Mouse (Mus musculus): ENCODE data around the gene Tead4. TPM values are rescaled to one million over a fixed set of nuclear protein-coding genes. Genes with fewer than 3 reads are reported as not detected.
"Not testable (repeated sequence)": the region's sequence is repeated elsewhere in the genome, so short reads cannot be mapped to it uniquely, and the experiment has no call there.

Tead4 gene
- total RNA-seq (2021): 1 to 10 TPM; 3.1 to 5.0 TPM
- long read RNA-seq, experiment 1: 0 reads
- long read RNA-seq, experiment 2, partial matches to known transcripts: 0 of 3 reads
- long read RNA-seq, experiment 2, other reads (novel, unspliced or antisense): 3 of 3 reads

DNA sequence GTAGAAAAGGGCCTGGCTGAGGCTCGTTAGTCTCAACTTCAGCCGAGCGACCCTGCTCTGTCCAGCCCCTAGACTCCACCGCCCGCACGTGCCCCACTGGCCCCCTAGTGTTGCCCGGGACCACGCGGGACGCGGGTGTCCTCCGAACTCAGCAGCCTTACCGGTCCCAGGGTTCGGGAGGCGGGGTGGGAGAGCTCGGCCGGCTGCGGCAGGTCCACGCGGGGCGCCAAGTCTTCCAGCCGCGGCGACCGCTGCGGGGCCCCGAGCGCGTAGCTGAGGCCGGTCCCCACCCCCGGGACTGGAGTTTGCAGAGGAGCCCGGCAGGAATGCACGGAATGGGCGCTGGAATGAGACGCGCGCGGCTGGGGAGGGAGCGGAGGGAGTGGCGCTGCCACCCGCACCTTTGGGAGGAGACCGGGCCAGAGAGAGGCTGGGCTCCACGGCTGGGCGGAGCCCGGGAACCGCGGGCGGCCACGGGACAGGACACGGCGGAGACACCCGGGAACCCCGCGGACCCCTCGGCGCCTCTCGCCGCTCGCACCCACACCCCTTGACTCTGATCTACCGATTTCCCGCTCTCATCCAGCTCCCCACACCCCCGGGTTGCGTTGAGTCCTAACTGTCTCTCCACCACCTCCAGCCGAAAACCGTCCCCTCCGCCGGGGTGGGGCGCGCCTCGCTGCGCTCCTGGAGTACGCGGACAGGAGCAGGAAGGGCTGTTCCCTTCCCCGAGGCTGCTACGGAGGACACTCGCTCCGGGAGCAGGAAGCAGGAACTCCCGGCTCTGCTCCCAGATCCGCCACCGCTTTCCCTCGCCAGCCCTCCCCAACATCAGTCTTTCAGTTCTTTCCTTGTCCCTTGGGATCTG is at the start of gene Tead4:
Gene Tead4 (minus strand): TSS at position 690 of the 868 bp plus-strand sequence.
- peak; percentile 81 to 86 for DNase-seq

DNA sequence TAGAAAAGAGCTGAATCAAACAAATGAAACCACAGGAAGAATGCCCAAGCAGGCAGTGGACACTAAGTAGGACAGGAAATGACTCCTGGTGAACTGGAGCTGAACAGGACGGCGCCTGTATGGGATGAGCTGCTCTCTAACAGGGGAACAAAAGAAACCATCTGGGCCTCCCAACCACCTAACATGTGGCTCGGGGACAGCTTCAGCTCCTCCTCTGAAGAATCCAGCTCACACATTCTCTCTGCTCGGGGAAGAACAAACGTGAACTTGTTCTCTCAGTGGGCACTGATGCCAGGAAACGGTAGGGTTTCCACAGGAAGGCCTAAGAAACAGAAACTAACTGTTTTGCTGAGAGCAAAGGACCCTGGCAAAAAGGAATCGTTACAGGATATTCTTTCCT is 49.1 kb upstream of the Tead4 start:
- DNase-seq: no peak

DNA sequence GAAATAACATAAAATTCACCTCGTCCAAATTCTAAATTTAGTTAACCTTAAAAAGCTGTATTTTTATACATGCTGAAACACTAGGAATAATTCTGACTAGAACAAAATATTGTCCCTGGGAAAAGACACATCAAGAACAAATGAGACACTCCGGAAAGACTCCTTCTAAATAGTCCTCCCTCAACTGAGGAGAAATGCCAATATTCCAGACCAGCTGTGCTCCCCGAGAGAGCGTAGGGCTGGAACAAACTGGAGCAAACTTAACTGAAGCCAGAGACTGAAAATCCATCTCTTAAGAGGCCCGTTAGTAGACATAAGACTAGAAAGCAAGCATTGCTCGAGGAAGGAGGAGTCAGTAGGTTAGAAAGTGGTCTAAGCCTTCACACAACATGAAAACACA is 46.2 kb upstream of the Tead4 start:
- peak; percentile 40 to 42 for DNase-seq

DNA sequence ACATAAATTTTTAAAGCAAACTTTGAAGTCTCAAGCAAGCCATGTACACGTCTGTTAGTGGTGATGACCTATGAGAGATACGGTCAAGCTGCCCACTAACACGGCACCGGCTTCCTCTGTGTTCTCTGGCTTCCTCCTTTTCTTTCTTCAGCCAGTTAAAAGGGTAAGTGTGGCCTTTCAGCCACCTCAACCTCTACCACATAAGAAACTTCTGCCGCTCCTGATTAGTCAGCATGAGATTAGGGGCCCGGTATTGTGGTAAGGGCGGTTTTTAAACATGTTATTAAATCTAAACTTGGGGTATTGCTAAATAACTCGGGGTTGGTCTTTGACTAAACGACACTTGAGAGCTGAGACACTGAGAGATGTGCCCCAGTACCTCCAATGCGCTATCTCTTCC is 45.0 kb upstream of the Tead4 start:
- DNase-seq: no peak

DNA sequence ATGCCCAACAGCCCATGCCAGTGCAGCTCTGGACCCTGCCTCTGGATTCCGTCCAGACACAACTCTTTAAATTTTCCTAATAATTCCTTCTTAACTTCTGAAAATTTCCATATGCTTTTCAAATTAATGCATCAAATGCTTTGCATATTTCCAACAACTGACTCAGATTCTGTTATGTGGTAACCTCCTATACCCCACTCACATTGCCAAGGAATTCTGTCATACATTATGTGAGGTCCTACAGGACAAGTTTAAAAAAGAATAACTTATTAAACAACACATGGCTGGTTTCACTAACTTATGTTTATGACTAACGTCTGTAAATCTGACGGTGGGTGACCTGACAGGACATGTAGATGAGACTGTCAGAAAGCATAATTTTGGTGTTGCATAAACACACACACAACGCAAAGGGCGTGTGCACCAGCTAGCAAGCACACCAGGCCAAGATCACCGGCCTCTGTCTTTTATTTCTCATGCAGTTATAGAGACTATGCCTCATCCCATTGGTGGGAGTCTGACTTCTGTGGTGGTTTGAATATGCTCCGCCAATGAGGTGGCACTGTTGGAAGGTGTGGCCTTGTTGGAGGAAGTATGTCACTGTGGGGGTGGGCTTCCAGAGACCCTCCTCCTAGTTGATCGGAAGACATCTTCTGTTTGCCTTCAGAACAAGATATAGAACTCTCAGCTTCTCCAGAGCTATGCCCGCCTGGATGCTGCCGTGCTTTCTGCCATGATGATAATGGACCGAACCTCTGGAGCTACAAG is 41.5 kb upstream of the Tead4 start:
- DNase-seq: no peak

DNA sequence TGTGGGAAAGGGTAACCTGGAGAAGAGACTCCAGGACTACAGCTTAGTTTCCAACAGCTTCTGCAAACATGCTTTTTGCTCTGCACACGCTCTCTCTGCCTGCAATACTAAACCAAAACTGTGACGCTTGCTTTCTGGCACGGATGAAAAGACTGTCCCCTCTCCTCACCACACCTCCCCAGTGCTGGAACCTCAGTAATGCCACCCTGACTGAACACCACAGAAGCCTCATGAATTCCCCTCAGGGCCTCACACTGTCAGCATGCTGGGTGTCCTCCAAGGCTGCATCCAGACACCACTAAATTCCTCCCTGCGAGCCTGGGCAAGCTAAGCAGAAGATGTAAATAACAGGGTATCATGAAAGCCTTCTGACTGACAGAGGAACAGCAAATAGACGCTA is 38.3 kb upstream of the Tead4 start:
- no peak for DNase-seq

DNA sequence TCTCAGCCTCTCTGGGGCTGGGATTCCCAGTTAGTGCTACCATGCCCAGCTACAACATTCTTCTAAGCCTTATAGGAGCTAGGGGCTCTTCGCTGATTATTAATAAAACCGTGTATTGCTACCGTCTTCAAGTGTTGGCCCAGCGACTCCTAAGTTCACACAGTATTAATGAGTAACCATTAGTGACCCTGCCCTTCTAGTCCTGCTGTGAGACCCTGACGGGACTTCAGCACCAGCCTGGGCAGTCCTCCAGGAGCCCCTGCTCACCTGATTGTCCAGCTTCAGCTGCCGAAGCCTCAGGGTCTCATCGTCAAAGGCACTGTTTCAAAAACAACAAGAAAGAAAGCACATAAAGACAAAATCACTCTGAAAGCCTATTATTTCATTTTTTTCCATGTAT is 36.8 kb upstream of the Tead4 start:
- DNase-seq: no peak

DNA sequence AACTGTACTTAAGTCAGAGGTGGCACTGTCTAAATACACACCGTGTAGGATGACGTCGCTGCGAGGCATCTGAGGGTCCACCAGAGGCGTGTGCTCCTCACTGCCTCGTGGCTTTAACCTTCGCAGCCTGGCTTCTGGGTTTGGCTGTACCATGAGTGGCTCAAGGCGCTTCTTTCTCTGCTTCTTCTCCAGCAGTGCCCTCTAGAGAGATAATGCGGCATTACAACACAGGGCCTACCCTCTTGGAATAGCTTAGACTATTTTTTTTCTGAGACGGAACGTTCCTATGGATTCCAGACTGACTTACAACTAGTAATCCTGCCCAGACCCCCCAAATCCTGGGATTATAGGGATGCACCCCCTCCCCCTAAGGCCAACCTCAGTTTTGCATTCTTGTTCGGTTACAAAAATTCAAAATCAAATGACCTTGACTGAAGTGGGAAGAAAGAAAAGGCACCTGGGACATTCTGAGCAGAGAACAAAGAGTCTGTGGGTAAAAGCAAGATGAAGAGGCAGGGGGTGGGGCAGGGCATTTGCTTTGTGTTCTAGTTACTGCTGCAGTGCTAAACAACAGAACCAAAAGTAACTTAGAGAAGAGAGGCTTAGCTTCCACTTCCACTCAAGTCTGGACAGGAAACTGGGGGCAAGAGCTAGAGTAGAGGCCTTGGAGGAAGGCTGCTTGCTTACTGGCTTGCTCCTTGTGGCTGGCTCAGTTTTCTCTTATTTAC is 33.9 kb upstream of the Tead4 start:
- DNase-seq: peak; percentile 57 to 85

DNA sequence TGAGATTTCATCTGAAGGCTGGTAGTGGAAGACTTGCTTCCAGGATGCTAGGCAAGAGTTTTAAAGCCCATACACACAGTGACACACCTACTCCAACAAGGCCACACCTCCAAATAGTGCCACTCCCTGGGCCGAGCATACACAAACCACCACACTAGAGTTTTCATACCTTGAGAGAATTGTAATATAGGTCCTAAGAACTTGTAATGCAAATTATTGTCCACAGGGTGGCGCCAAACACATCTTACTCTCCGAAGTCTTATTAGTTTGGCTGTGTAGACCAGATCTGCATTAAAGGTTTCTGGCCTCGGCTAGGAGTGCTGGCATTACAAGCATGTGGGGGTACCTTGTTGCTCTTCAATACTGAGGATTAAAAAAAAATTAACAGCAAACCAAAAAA is 17.7 kb upstream of the Tead4 start:
- DNase-seq: peak; percentile 45 to 76

DNA sequence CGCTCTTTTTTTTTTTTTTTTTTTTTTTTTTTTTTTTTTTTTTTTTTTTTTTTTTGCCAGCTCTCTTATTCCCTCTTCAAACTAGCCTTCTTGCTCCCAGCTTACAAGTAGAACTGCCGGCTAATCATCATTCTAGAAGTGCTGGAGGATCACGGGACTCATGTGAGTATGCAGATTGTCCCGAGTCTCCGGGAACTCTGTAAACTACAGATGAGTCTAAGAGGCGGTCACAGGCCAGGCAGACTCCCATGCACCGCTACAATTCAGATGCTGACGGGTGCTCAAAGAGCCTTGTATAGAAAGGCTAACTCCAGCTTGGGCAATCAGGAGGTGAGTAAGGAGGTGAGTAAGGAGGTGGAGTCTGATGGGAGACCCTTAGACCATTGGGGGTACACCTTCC is 15.0 kb upstream of the Tead4 start:
- DNase-seq: no peak

DNA sequence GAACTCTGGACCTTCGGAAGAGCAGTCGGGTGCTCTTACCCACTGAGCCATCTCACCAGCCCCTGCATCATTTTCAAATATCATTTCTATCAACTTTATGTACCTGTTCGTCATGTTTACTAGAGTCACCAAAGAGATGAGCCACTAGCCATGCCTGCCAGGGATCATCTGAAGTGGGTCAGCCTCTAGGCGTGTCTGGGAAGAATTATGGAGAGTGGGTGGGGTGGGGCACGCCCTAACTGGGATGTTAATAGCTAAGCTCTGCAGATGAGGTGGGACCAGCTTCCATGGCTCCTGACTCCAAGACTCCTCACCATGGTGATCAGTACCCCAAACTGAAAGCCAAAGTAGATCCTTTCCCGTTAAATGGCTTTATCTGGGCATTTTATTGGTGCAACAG is 14.2 kb upstream of the Tead4 start:
- DNase-seq: no peak

DNA sequence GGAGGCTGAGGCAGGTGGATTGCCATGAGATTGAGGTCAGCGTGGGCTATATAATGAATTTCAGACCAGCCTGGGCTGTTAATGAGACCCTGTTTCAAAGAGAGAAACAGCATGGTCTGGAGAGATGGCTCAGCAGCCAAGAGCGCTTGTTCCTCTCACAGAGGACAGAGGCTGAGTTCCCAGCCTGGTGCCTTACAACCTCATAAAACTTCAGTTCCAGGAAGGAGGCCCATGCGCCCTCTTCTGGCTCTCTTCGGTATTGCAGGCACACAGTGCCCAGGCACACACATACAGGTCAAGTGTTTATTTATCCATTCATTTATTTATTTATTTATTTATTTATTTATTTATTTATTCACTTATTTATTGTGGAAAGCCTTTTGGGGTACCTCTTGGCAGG is 7.7 kb upstream of the Tead4 start:
- peak; percentile 32 to 77 for DNase-seq

DNA sequence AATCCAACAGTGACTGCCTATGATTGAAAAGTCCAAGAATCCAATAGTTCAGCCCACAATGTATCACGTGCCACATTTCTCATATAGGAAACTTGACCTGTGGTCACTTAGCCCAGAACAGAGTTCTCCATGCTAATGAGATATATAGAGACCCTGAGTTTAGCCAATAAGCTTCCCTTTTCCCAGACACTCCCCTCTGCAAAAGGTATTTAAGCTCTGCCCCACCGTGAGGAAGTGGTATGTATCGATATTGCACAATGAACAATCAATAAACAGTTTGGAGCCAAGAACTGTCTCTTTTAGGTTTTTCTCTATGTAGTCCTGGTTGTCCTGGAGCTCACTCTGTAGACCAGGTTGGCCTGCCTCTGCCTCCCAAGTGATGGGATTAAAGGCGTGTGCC is 4.2 kb upstream of the Tead4 start:
- DNase-seq: no peak

DNA sequence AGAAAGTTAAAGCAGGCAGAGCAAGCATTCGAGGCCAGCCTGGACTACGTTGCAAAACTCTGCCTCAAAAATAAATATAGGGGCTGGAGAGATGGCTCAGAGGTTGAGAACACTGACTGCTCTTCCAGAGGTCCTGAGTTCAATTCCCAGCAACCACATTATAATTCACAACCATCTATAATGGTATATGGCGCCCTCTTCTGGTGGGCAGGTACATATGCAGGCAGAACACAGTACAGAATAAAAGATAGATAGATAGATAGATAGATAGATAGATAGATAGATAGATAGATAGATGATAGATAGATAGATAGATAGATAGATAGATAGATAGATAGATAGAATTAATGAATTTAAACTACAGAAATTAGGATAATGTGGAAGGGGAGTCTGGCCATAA is 2.0 kb upstream of the Tead4 start:
- DNase-seq: not testable (repeated sequence)

DNA sequence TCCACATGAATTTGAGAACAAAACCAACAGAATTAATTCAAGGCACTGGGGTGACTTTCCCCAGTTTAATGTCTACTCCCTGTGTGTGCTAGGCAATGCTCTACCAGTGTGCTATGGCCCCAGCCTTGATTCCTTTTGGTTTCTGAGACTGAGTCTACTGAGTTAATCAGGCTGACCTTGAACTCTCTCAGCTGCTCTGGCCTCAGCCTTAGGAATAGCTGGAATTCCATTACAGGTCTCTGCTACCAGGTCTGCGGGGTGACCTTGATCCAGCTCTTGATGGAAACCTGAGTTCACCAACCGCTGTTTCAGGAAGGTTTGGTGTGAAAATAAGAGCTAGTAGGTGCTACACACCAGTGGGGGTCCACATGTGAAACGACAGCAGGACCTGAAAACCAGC is 1.3 kb upstream of the Tead4 start:
- DNase-seq: no peak

DNA sequence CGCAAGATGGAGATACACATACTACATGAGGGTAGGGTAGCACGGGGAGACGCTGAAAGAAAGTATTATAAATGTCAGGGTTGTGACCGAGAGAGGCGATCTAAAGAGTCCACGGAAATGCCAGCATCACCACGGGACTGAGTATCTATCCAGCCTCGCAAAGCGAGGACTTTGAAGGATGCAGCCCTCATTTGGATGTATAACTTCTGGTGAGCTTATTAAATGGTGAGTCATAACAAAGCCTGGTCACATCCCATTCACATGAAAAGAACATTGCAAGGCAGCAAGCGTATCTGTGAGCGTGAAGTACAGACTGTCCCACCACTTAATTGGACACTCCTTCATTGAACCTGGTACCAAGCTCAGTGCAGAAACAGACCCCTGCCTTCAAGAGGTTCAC is 835 bp upstream of the Tead4 start:
- DNase-seq: no peak

DNA sequence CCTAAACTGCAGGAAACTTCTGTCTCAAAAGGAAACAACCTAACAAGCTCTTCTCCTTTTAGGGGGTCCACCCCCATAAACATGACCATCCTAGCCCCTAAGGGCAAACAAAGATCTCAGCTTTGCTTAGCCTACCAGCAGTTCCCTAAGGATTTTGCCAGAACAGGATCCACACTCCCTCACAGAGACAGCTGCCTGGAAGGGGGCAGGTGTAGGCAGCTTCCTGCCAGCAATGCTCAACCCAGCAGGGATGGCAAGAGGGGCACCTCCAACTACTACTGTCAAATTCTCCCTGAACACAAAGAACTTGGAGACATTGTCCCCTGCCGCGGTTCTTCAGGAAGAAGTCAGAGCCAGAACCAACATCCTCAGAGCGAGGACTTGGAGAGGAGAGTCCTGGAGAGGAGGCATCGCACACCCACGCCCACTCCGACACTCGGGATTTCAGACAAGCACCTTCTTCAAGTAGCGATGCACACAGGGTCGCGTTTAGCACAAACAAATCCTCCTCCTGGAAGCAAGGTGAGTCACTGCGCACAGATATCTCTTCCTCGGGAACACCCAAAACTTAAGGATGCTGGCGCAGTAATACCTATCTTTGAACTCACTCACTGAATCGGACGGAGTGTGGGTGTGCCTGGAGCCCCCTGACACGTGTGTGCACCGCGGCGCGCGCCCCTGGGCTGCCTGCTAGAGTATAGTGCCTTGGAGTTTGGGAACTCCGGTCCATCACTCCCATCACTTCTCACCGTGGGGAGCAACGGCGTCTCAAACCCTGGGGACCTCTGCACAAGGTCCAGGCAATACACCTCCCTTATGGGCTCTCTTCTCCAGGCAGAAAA is 1.1 kb downstream of the Tead4 start:
- peak; percentile 34 to 37 for DNase-seq

DNA sequence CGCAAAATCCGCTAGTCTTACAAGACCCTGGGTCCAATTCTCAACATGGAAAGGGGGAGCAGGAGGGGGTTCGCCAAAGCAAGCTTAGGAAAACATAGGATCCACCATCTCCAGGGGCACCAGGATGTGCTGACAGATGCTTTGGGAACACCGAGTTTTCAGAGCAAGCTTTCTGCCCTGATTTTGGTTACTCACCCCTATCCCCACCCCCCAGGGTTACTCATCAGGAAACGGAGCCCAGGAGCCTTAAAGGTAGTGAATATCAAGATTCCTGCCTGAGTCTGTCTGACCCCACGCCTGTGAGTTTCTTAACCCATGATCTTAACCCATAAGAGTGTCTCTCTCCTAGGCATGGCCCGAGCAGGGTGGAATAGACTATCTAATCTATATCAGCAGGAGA is 2.4 kb downstream of the Tead4 start:
- no peak for DNase-seq

DNA sequence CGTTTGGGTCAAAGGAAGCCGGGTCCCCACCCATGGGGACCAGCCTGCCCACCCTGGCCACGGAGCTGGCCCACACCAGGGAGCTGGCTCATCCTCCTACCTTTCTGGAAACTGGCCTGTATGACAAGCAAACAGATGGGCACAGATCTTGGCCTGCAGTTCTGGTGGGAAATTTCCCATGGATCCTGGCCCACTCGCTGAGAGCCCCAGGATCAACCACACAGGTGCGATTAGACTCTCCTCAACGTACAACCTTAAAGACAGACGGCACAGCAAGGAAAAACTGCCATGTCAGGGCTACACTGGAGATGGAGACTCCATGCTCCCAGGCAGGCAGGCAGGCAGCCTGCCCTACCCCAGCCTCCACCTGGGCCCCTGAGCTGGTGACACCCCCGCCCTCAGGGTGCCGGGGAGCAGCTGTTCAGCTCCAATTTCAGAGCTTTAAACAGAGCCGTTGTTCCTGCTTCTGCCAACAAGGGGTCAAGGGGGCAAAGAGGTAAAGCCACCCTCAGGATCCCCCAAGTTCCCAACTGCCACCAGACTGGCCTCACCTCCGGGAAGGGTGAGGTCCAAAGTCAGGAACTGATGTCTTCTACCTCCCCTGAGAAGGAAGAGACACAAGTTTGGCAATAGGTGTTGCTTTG is 3.8 kb downstream of the Tead4 start:
- peak in 1 of 2 experiments; percentile 10 for DNase-seq

DNA sequence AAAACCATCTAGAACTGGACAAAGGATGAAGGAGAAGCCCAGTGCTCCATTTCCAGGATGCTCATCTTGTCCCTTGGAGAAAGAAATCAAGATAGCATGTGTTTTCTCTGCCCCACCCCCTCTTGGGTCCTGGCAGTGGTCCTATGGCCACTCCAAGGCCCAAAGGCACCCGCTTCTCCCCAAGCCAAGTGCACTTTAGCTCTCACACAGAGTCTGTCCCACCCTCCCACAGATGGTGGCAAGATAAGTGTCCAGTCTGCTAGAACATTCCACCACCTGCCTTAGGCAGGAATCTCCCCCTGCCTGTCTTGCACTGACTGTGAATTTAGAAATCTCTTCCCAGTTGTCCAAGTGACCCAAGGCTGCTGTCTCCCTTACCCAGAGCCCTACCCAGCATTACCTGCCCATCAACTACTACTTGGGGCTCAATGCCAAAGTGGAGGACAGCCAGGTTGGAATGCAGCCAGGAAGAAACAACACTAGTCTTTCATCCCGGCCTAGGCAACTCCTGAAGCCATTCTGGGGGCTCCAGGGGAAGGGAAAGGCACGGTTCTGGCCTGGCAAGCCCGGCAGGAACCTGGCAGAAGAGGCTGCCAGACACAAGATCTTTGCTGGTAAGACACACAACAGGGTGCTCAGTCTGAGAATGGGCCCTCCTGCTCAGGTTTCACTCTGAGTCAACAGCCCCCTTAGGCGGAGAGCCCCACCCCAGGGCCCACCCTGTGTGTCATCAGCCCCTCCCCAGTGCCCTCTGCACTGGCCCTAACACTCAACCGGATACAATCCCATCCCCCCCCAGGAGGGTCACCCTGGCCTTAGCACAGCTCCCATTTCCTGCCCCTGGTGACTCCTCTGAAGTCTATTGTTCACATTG is 4.5 kb downstream of the Tead4 start:
- peak; percentile 61 to 81 for DNase-seq

Measured in heart, adult 18-20 months (tissue).